Mouse (Mus musculus): ENCODE results near the gene Rplp0. TPM values are rescaled to one million over a fixed set of nuclear protein-coding genes. Genes with fewer than 3 reads are reported as not detected.

Gene Rplp0
- polyA plus RNA-seq, 1 experiment from 2014 or later, result 1,268 TPM

DNA sequence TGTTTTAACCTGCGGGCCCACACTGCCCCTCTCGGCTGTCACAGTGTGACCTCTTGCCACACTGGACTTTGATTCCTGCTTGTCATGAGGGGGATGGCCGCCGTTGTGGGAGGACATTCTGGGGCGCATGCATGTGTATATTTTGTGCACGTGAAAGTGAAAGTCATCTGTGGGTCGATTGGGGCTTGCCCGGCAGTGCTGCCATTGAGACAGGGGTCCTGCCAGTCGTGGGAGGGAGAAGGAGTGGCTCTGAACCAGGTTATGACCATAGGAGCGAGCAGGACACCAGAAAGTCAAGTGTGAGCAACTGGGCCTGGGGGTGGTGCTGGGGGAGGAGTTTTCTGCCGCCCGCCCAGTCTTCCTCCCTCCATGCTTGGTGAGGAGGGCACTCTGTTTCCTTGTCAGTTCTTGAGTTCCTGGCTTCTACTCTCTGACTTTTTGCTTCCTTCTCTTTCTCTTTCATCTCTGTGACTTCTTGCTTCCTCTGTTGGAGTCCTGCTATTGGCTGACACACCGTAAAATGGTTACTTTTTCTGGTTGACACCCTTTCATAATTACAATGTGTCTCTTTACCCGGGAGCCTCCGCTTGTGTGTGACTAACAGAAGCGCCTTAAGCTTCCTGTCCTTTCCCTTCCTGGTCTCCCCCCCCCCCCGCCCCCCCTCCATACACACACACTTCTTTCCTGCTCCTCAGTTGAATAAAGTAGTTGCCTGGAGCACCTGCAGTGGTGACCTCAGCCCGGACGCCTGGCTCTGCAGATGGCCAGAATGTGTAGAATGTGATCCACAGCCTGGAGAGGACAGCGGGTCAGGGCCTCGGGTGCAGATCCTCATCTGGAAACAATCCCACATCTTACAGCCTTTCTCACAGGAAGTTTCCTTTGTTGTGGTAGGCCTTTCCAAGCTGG, 37.5 kb upstream of the Rplp0 start:
- WGBS, result 51% methylated on average over 21 of the region's 21 CpGs
- no peaks in the 10 kb centered on the region for H3K27me3 ChIP-seq (ENCODE audit: control insufficient read depth, insufficient read depth, low read length)
- H3K9me3 ChIP-seq (ENCODE audit: control insufficient read depth, low read length), result no peaks in the 10 kb centered on the region
- H3K36me3 ChIP-seq (ENCODE audit: control insufficient read depth, insufficient read depth, low read length), result peaks cover 9% of the 10 kb centered on the region
- peak overlapping the region; percentile 62 to 74 for H3K27ac ChIP-seq (replicated peaks in 1 of 2; ENCODE audit: control insufficient read depth in 1 of 2, insufficient read depth in 1 of 2, low read depth in 2 of 2, low read length in 2 of 2)
- H3K9ac ChIP-seq (ENCODE audit: low read length), result peak overlapping the region; percentile 11; the same call in 1 of the 2 replicates
- ATAC-seq (ENCODE audit: insufficient number of reproducible peaks, insufficient read depth, low FRiP score, low read depth), result no peak
- no peak overlapping the region for H3K4me3 ChIP-seq (ENCODE audit: control insufficient read depth in 1 of 2, insufficient read depth in 1 of 2, low read depth in 1 of 2, low read length in 2 of 2)
- H3K4me2 ChIP-seq (ENCODE audit: low read length), result peak overlapping the region; percentile 39
- peaks cover 22 to 62% of the 10 kb centered on the region in 2 experiments for H3K4me1 ChIP-seq (ENCODE audit: control insufficient read depth in 2 of 2, insufficient read depth in 2 of 2, low read length in 2 of 2)

DNA sequence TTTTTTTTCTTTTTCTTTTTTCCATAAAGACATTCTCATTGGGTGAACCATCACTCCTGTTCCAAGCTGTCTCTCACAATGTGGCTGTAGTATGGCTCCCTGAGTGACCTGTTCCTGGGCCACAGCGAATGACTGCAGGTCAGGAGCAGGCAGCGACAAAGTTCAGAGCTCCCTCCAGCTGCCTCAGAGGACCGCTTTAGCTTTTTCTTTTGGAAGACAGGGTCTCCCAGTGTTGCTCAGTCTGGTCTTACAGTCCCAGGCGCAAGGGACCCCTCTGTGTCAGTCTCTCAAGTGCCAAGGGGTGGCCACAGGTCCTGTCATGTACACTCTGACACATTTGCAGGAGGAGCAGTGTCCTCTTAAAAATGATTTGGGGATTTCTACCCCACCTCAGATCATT, 36.7 kb upstream of the Rplp0 start:
- no peak for ATAC-seq (ENCODE audit: insufficient number of reproducible peaks, insufficient read depth, low FRiP score, low read depth)
- H3K9ac ChIP-seq (ENCODE audit: low read length), result no peak overlapping the region
- peak overlapping the region; percentile 66 to 74 for H3K27ac ChIP-seq (replicated peaks in 1 of 2; ENCODE audit: control insufficient read depth in 1 of 2, insufficient read depth in 1 of 2, low read depth in 2 of 2, low read length in 2 of 2)
- 78% methylated on average over 4 of the region's 4 CpGs for WGBS
- no peak overlapping the region for H3K4me2 ChIP-seq (ENCODE audit: low read length)
- no peaks in the 10 kb centered on the region for H3K27me3 ChIP-seq (ENCODE audit: control insufficient read depth, insufficient read depth, low read length)
- peaks cover 9% of the 10 kb centered on the region for H3K36me3 ChIP-seq (ENCODE audit: control insufficient read depth, insufficient read depth, low read length)
- peaks cover 22 to 62% of the 10 kb centered on the region in 2 experiments for H3K4me1 ChIP-seq (ENCODE audit: control insufficient read depth in 2 of 2, insufficient read depth in 2 of 2, low read length in 2 of 2)
- H3K4me3 ChIP-seq (ENCODE audit: control insufficient read depth in 1 of 2, insufficient read depth in 1 of 2, low read depth in 1 of 2, low read length in 2 of 2), result no peak overlapping the region
- H3K9me3 ChIP-seq (ENCODE audit: control insufficient read depth, low read length), result no peaks in the 10 kb centered on the region

DNA sequence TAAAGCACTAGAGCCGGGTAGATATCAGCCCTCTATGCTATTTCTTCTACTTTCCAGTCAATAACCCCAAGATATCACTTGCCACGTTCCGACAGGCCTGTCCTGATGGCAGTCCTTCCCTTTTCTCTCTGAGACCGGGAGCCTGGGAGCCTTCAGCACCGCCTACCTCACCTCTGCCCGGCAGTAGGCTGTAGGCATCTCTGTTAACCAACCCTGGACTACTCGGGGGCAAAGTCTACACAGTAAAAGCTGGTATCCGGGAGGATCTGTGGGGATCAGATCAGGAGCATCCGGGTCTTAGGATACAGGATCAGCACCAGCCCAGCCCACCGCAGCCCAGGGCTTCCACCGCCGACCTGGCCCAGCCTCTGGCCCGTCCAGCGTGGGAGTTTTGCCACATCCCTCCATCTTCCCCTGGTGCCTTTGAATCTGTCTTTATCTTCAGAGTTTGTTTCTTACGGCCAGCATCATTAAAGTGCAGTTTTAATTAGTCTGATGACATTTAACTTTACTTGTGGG, 36.2 kb upstream of the Rplp0 start:
- 63% methylated on average over 15 of the region's 15 CpGs for whole genome bisulfite sequencing
- H3K27ac ChIP-seq (replicated peaks in 1 of 2; ENCODE audit: control insufficient read depth in 1 of 2, insufficient read depth in 1 of 2, low read depth in 2 of 2, low read length in 2 of 2), result peak overlapping the region; percentile 16 to 74; a peak in 3 of 4 replicates
- no peaks in the 10 kb centered on the region for H3K27me3 ChIP-seq (ENCODE audit: control insufficient read depth, insufficient read depth, low read length)
- H3K9ac ChIP-seq (ENCODE audit: low read length), result no peak overlapping the region
- H3K36me3 ChIP-seq (ENCODE audit: control insufficient read depth, insufficient read depth, low read length), result peaks cover 9% of the 10 kb centered on the region
- H3K4me3 ChIP-seq (ENCODE audit: control insufficient read depth in 1 of 2, insufficient read depth in 1 of 2, low read depth in 1 of 2, low read length in 2 of 2), result no peak overlapping the region
- H3K4me2 ChIP-seq (ENCODE audit: low read length), result no peak overlapping the region
- ATAC-seq (ENCODE audit: insufficient number of reproducible peaks, insufficient read depth, low FRiP score, low read depth), result no peak
- peaks cover 22 to 65% of the 10 kb centered on the region in 2 experiments for H3K4me1 ChIP-seq (ENCODE audit: control insufficient read depth in 2 of 2, insufficient read depth in 2 of 2, low read length in 2 of 2)
- no peaks in the 10 kb centered on the region for H3K9me3 ChIP-seq (ENCODE audit: control insufficient read depth, low read length)

DNA sequence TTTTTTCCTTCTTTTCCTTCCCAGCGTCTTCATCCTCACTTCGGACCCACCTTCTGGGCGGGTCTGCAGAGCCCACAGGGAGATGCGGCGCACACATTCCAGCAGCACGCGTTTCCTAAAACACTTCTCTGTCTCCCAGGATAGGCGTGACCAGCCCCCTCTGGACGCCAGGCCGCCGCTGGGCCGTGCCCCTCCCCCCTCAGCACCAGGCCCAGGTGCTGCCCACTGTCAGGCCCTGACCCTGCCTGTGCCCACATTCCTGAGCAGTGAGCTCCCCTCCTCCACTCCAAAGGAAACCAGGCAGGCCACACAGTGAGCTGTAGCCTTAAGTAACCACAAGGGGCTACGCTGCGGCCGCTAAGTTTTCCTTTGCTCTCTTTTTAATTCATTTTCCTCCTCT, 35.3 kb upstream of the Rplp0 start:
- 7% methylated on average over 15 of the region's 15 CpGs for WGBS
- H3K36me3 ChIP-seq (ENCODE audit: control insufficient read depth, insufficient read depth, low read length), result peaks cover 9% of the 10 kb centered on the region
- peak overlapping the region; percentile 39 to 49 for H3K27ac ChIP-seq (replicated peaks in 1 of 2; ENCODE audit: control insufficient read depth in 1 of 2, insufficient read depth in 1 of 2, low read depth in 2 of 2, low read length in 2 of 2)
- no peaks in the 10 kb centered on the region for H3K9me3 ChIP-seq (ENCODE audit: control insufficient read depth, low read length)
- peak overlapping the region; percentile 2 to 6; a peak in 1 of 4 replicates for H3K4me3 ChIP-seq (ENCODE audit: control insufficient read depth in 1 of 2, insufficient read depth in 1 of 2, low read depth in 1 of 2, low read length in 2 of 2)
- H3K4me2 ChIP-seq (ENCODE audit: low read length), result peak overlapping the region; percentile 57
- H3K27me3 ChIP-seq (ENCODE audit: control insufficient read depth, insufficient read depth, low read length), result no peaks in the 10 kb centered on the region
- H3K9ac ChIP-seq (ENCODE audit: low read length), result peak overlapping the region; percentile 51
- peaks cover 26 to 75% of the 10 kb centered on the region in 2 experiments for H3K4me1 ChIP-seq (ENCODE audit: control insufficient read depth in 2 of 2, insufficient read depth in 2 of 2, low read length in 2 of 2)
- ATAC-seq (ENCODE audit: insufficient number of reproducible peaks, insufficient read depth, low FRiP score, low read depth), result peak; percentile 33; the same call in 1 of the 2 replicates

DNA sequence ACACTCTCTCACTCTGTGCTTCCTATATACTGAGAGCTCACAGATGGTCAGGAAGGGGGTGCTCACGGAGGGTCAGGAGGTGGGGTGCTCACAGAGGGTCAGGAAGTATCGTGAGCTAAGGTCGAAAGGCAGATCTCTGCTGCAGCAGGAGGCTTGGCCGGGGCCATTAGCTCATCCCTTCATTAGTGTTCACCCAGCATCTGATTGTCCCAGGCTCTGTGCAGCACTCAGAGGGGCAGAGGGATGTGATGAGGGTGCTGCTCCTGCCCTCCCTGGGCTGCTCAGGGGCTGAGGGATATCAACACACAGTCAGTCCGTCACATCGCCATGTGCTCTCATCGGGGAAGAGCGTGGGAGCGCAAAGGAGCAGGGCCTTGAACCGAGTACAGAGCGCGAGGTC, 34.8 kb upstream of the Rplp0 start:
- H3K27ac ChIP-seq (replicated peaks in 1 of 2; ENCODE audit: control insufficient read depth in 1 of 2, insufficient read depth in 1 of 2, low read depth in 2 of 2, low read length in 2 of 2), result peak overlapping the region; percentile 24 to 49; a peak in 3 of 4 replicates
- H3K9me3 ChIP-seq (ENCODE audit: control insufficient read depth, low read length), result no peaks in the 10 kb centered on the region
- no peaks in the 10 kb centered on the region for H3K27me3 ChIP-seq (ENCODE audit: control insufficient read depth, insufficient read depth, low read length)
- H3K4me1 ChIP-seq (ENCODE audit: control insufficient read depth in 2 of 2, insufficient read depth in 2 of 2, low read length in 2 of 2), result peaks cover 31 to 80% of the 10 kb centered on the region in 2 experiments
- H3K4me2 ChIP-seq (ENCODE audit: low read length), result peak overlapping the region; percentile 57
- peaks cover 9% of the 10 kb centered on the region for H3K36me3 ChIP-seq (ENCODE audit: control insufficient read depth, insufficient read depth, low read length)
- peak overlapping the region in 1 of 2 experiments; percentile 2; a peak in 1 of 4 replicates for H3K4me3 ChIP-seq (ENCODE audit: control insufficient read depth in 1 of 2, insufficient read depth in 1 of 2, low read depth in 1 of 2, low read length in 2 of 2)
- WGBS, result 52% methylated on average over 12 of the region's 12 CpGs
- H3K9ac ChIP-seq (ENCODE audit: low read length), result peak overlapping the region; percentile 51
- no peak; the same call in 1 of the 2 replicates for ATAC-seq (ENCODE audit: insufficient number of reproducible peaks, insufficient read depth, low FRiP score, low read depth)

DNA sequence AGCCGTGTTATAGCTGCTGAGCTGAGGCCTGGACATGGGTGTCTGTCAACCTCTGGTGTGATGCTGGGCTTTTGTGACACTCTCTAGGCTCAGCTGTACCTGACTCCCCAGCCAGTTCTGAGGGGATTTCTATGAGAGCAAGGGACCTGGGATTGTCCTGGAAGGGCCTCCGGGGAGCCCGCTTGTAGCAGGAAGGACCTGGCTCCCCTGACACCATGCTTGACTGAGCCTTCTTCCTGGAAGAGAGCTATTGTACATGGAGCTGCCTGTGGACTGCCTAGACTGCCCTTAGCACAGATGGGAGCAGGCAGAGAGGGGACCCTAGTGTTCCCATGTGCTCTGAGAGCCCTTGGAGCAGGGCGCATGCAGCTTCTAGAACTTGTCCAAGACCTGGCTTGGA, 33.9 kb upstream of the Rplp0 start:
- ATAC-seq (ENCODE audit: insufficient number of reproducible peaks, insufficient read depth, low FRiP score, low read depth), result no peak
- Histone ChIP-seq H3K36me3 (ENCODE audit: control insufficient read depth, insufficient read depth, low read length) (peaks cover 9% of the 10 kb centered on the region), H3K4me3 (ENCODE audit: control insufficient read depth in 1 of 2, insufficient read depth in 1 of 2, low read depth in 1 of 2, low read length in 2 of 2) (no peak overlapping the region), H3K4me2 (ENCODE audit: low read length) (no peak overlapping the region), H3K4me1 (ENCODE audit: control insufficient read depth in 2 of 2, insufficient read depth in 2 of 2, low read length in 2 of 2) (peaks cover 40 to 84% of the 10 kb centered on the region in 2 experiments), H3K27ac (replicated peaks in 1 of 2; ENCODE audit: control insufficient read depth in 1 of 2, insufficient read depth in 1 of 2, low read depth in 2 of 2, low read length in 2 of 2) (no peak overlapping the region), H3K9ac (ENCODE audit: low read length) (0 out of 2 replicates have a peak overlapping the region, but pooled peaks have one; percentile 25), H3K27me3 (ENCODE audit: control insufficient read depth, insufficient read depth, low read length) (no peaks in the 10 kb centered on the region), H3K9me3 (ENCODE audit: control insufficient read depth, low read length) (no peaks in the 10 kb centered on the region)
- WGBS, result 86% methylated on average over 4 of the region's 4 CpGs

DNA sequence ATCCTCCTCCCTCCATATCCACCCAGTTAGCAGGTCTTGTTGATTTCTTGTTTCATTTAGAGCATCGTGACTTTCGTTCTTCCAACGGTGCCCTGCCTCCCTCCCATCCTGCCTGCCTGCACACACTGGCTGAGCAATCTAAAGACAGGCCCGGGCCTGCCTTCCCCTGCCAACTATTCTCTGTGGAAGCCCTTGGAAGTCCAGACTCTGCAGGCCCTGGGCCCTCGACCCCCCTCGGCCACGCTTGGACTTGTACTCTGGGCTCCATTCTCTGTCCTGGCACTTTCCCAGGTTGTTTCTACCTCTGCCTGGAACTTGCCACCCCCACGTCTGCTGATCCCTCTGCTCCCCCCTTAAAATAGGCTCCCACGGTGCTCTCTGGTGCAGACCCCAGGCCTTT, 33.3 kb upstream of the Rplp0 start:
- Histone ChIP-seq H3K4me3 (ENCODE audit: control insufficient read depth in 1 of 2, insufficient read depth in 1 of 2, low read depth in 1 of 2, low read length in 2 of 2) (no peak overlapping the region), H3K4me2 (ENCODE audit: low read length) (no peak overlapping the region), H3K4me1 (ENCODE audit: control insufficient read depth in 2 of 2, insufficient read depth in 2 of 2, low read length in 2 of 2) (peaks cover 43 to 84% of the 10 kb centered on the region in 2 experiments), H3K9me3 (ENCODE audit: control insufficient read depth, low read length) (no peaks in the 10 kb centered on the region), H3K36me3 (ENCODE audit: control insufficient read depth, insufficient read depth, low read length) (peaks cover 9% of the 10 kb centered on the region), H3K9ac (ENCODE audit: low read length) (0 out of 2 replicates have a peak overlapping the region, but pooled peaks have one; percentile 25), H3K27me3 (ENCODE audit: control insufficient read depth, insufficient read depth, low read length) (no peaks in the 10 kb centered on the region), H3K27ac (replicated peaks in 1 of 2; ENCODE audit: control insufficient read depth in 1 of 2, insufficient read depth in 1 of 2, low read depth in 2 of 2, low read length in 2 of 2) (no peak overlapping the region)
- no peak for ATAC-seq (ENCODE audit: insufficient number of reproducible peaks, insufficient read depth, low FRiP score, low read depth)
- 77% methylated on average over 9 of the region's 9 CpGs for WGBS
